In genomic region chr17:5903630-5904301, GRCm38 (mm10) we compare ENCODE assay signal across 19 mouse cellular contexts. TPM values are rescaled to one million over a fixed set of nuclear protein-coding genes. Genes with fewer than 3 reads are reported as not detected.
DNase-seq lines count a peak whose midpoint lies in the region; ATAC-seq and TF ChIP-seq lines count a peak whose summit lies in the region.
"Had no signal": no experiment of that assay in that cellular context is flagged by ENCODE, and none has a peak within 500 bp of the region (broad histone marks: within the 10 kb centered on the region; RNA-seq: fewer than 3 reads in every experiment).

No protein-coding gene starts in this region.

- H3K36me3 ChIP-seq in kidney, postnatal 0 days (ENCODE audit: insufficient read depth, low read length): peaks cover 45% of the 10 kb centered on the region
- H3K36me3 ChIP-seq: midbrain, embryonic 15.5 days had no signal

- peak; percentile 4 for DNase-seq in embryo, embryonic 10.5 days (ENCODE audit: low spot score)
- DNase-seq in embryo, embryonic 10 days (ENCODE audit: low spot score): no peak
- no peak for DNase-seq in kidney, postnatal 0 days (ENCODE audit: low spot score)
- DNase-seq in kidney, postnatal 10 days: no peak
- DNase-seq in urinary bladder, postnatal 14 days (ENCODE audit: low spot score): peak; percentile 56
- no peak for DNase-seq in urinary bladder, postnatal 25 days (ENCODE audit: low spot score)
- no peak for DNase-seq in layer of hippocampus, adult 9-11 months
- DNase-seq: adrenal gland, adult 8-10 months; cerebellum, postnatal 14 days; heart, adult 18-20 months; kidney, adult 2 months; retina, postnatal 1 day had no signal

- no peak for TF ChIP-seq CTCF in kidney, postnatal 0 days (IDR thresholded peaks at IDR 0.05; ENCODE audit: low read depth)

- H3K4me3 ChIP-seq in kidney, postnatal 0 days (replicated peaks; ENCODE audit: low read depth, low read length): no peak overlapping the region
- H3K4me3 ChIP-seq: limb, embryonic 12.5 days; megakaryocyte, embryonic 14.5 days; midbrain, embryonic 15.5 days had no signal

- no peaks in the 10 kb centered on the region for H3K27me3 ChIP-seq in kidney, postnatal 0 days (ENCODE audit: insufficient read depth, low read length)
- H3K27me3 ChIP-seq: limb, embryonic 12.5 days; megakaryocyte, embryonic 14.5 days; midbrain, embryonic 15.5 days had no signal

- no peak overlapping the region for H3K9ac ChIP-seq in kidney, postnatal 0 days (ENCODE audit: low read depth, low read length)
- H3K9ac ChIP-seq: limb, embryonic 12.5 days; liver, embryonic 14.5 days; midbrain, embryonic 15.5 days had no signal

- H3K4me1 ChIP-seq in kidney, postnatal 0 days (replicated peaks; ENCODE audit: insufficient read depth, low read length): no peaks in the 10 kb centered on the region
- H3K4me1 ChIP-seq: limb, embryonic 12.5 days; midbrain, embryonic 15.5 days had no signal

- 0 out of 2 replicates have a peak overlapping the region, but pooled peaks have one; percentile 26 for H3K27ac ChIP-seq in kidney, postnatal 0 days
- H3K27ac ChIP-seq: limb, embryonic 12.5 days; liver, embryonic 14.5 days; midbrain, embryonic 15.5 days had no signal

- WGBS in kidney, postnatal 0 days: 66% methylated on average over 6 of the region's 6 CpGs

- no peaks in the 10 kb centered on the region for H3K9me3 ChIP-seq in kidney, postnatal 0 days (replicated peaks; ENCODE audit: low read length)
- H3K9me3 ChIP-seq: limb, embryonic 12.5 days; megakaryocyte, embryonic 14.5 days; midbrain, embryonic 15.5 days had no signal

- H3K4me2 ChIP-seq in kidney, postnatal 0 days (ENCODE audit: low read length): no peak overlapping the region
- H3K4me2 ChIP-seq: limb, embryonic 12.5 days; midbrain, embryonic 15.5 days had no signal

- ATAC-seq in kidney, postnatal 0 days (replicated peaks; ENCODE audit: low FRiP score, low read depth): no peak; the same call in 1 of the 2 replicates
- no peak for ATAC-seq in granulocyte monocyte progenitor cell, adult 5-6 weeks (replicated peaks; ENCODE audit: poor library complexity, severe bottlenecking)
- ATAC-seq: CD4-positive, CD25-positive, alpha-beta regulatory T cell, adult 4 months; forebrain, embryonic 16.5 days; midbrain, embryonic 15.5 days had no signal

RNA-seq across cellular contexts. Expression of gene Synj2, which starts 37.3 kb away (rescaled TPM):
- 2.4 and 3.7 TPM in 2 replicates for polyA plus RNA-seq in kidney, postnatal 0 days (2015; fragmentation: Nextera tagmentation; extraction: Ambion mirVana)
- total RNA-seq in granulocyte monocyte progenitor cell, adult 5-6 weeks (2014; fragmentation: Nextera tagmentation): 11.2 and 14.4 TPM in 2 replicates
- 9.3 and 11.6 TPM in 2 replicates for total RNA-seq in granulocyte monocyte progenitor cell, adult 5-6 weeks (2017)

Comparison
In these comparisons a context has a peak if more than half of its experiments do, and no peak if none do; other contexts are left out.
1. DNase-seq: peak in embryo, embryonic 10.5 days (single experiment) and urinary bladder, postnatal 14 days (single experiment); none in embryo, embryonic 10 days (single experiment), kidney, postnatal 0 days (single experiment), kidney, postnatal 10 days (single experiment), urinary bladder, postnatal 25 days (single experiment) and layer of hippocampus, adult 9-11 months (single experiment).